Mouse (Mus musculus) liver, adult 2 months (tissue): ENCODE measurements at regions not wholly inside any gene's neighbourhood (a gene's known extent, or its start where the extent isn't known, plus 50 kb on each side); places are given as distances from the start of the nearest gene placed in this dataset.

Experiments
- CTCF ChIP-seq: fragments of 200-500 bp; IDR thresholded peaks from 2 replicates; pipeline ENCODE4 v1.5.1; 2011; ENCODE audit warnings: low read depth, low read length, control low read depth
- POLR2A ChIP-seq: fragments of 200-500 bp; IDR thresholded peaks from 2 replicates; pipeline ENCODE4 v1.6.1; 2011; ENCODE audit warnings: low read length, control low read depth; ENCODE audit not compliant: insufficient read depth; ENCODE audit errors: extremely low read depth

- TF ChIP-seq CTCF = no peak
- TF ChIP-seq POLR2A = no peak
Measured at GRCm38 (mm10) chr15:38406114-38406960, 981.0 kb downstream of the 4930447A16Rik start.
